Mouse (Mus musculus) erythroblast, embryonic 14.5 days (primary cell): ENCODE results near the gene Nars2. TPM values are rescaled to one million over a fixed set of nuclear protein-coding genes. Genes with fewer than 3 reads are reported as not detected.

Source experiments
- H3K27me3 ChIP-seq: 2 replicates; pipeline ENCODE4 v1.6.1; 2012; ENCODE audit warnings: inconsistent platforms; ENCODE audit not compliant: control insufficient read depth
- H3K36me3 ChIP-seq: 2 replicates; pipeline ENCODE4 v1.6.1; 2012; ENCODE audit warnings: mild to moderate bottlenecking, inconsistent platforms; ENCODE audit not compliant: control insufficient read depth
- H3K4me1 ChIP-seq: 2 replicates; pipeline ENCODE4 v1.6.1; 2012; ENCODE audit warnings: inconsistent platforms; ENCODE audit not compliant: control insufficient read depth
- H3K4me3 ChIP-seq: replicated peaks from 2 replicates; pipeline ENCODE3; 2012; ENCODE audit warnings: moderate library complexity, mild to moderate bottlenecking, inconsistent platforms
- H3K9me3 ChIP-seq: 2 replicates; pipeline ENCODE4 v1.6.1; 2012; ENCODE audit warnings: low read length, inconsistent platforms, mixed read lengths; ENCODE audit not compliant: control insufficient read depth
- GATA1 ChIP-seq: IDR thresholded peaks from 2 replicates; pipeline ENCODE4 v1.6.1; 2012; ENCODE audit warnings: low read length, inconsistent platforms, mixed read lengths
- TAL1 ChIP-seq: IDR thresholded peaks from 3 replicates; pipeline ENCODE4 v1.6.1; 2012; ENCODE audit warnings: low read length, inconsistent platforms, mixed read lengths
- polyA plus RNA-seq: library from polyadenylated mRNA; stranded (reverse); fragments of >175 nt; gene quantifications from 2 replicates; pipeline ENCODE4 v1.2.3, GENCODE M21; 2012

The Nars2 gene
- polyA plus RNA-seq, 1 experiment = 0.23 TPM

- Histone ChIP-seq H3K9me3 (no peaks in the 10 kb centered on the region), H3K36me3 (peaks cover 25% of the 10 kb centered on the region), H3K4me1 (no peaks in the 10 kb centered on the region), H3K4me3 (no peak overlapping the region), H3K27me3 (no peaks in the 10 kb centered on the region)
- no peak for TF ChIP-seq TAL1
- no peak for TF ChIP-seq GATA1
Measured at GRCm38 (mm10) chr7:97039641-97040040, 88.3 kb downstream of the Nars2 start.

- Histone ChIP-seq H3K36me3 (peaks cover 23% of the 10 kb centered on the region), H3K4me1 (no peaks in the 10 kb centered on the region), H3K4me3 (no peak overlapping the region), H3K9me3 (no peaks in the 10 kb centered on the region), H3K27me3 (no peaks in the 10 kb centered on the region)
- no peak for TF ChIP-seq GATA1
- TF ChIP-seq TAL1 = no peak
Measured at GRCm38 (mm10) chr7:97041868-97042449, 90.7 kb downstream of the Nars2 start.

- Histone ChIP-seq H3K36me3 (peaks cover 24% of the 10 kb centered on the region), H3K9me3 (no peaks in the 10 kb centered on the region), H3K4me3 (no peak overlapping the region), H3K4me1 (no peaks in the 10 kb centered on the region), H3K27me3 (no peaks in the 10 kb centered on the region)
- TF ChIP-seq TAL1 (no peak), GATA1 (no peak)
Measured at GRCm38 (mm10) chr7:97042981-97043380, 91.7 kb downstream of the Nars2 start.

GRCm38 (mm10) chr7:97060966-97061365 lies 109.7 kb downstream of the Nars2 start:
- H3K4me1 ChIP-seq = no peaks in the 10 kb centered on the region

GRCm38 (mm10) chr7:97071512-97071911 lies 120.2 kb downstream of the Nars2 start:
- Histone ChIP-seq H3K4me1 (peaks cover 15% of the 10 kb centered on the region), H3K4me3 (no peak overlapping the region), H3K9me3 (no peaks in the 10 kb centered on the region), H3K36me3 (peaks cover 3% of the 10 kb centered on the region; the same call in 1 of the 2 replicates), H3K27me3 (no peaks in the 10 kb centered on the region)
- TF ChIP-seq TAL1 (no peak), GATA1 (no peak)

More at GRCm38 (mm10) chr7:97060966-97061365, 109.7 kb downstream of the Nars2 start:
- H3K9me3 ChIP-seq = no peaks in the 10 kb centered on the region
- no peak for TF ChIP-seq GATA1
- no peak for TF ChIP-seq TAL1
- H3K27me3 ChIP-seq = no peaks in the 10 kb centered on the region
- peaks cover 25% of the 10 kb centered on the region for H3K36me3 ChIP-seq
- H3K4me3 ChIP-seq = no peak overlapping the region

GRCm38 (mm10) chr7:97072061-97072460 lies 120.8 kb downstream of the Nars2 start:
- H3K4me3 ChIP-seq = no peak overlapping the region
- TF ChIP-seq TAL1 (no peak), GATA1 (no peak)
- H3K9me3 ChIP-seq = no peaks in the 10 kb centered on the region
- peaks cover 15% of the 10 kb centered on the region for H3K4me1 ChIP-seq
- peaks cover 3% of the 10 kb centered on the region; the same call in 1 of the 2 replicates for H3K36me3 ChIP-seq
- no peaks in the 10 kb centered on the region for H3K27me3 ChIP-seq

GRCm38 (mm10) chr7:97074974-97075373 lies 123.7 kb downstream of the Nars2 start:
- H3K4me3 ChIP-seq = no peak overlapping the region
- TF ChIP-seq GATA1 = no peak
- no peak for TF ChIP-seq TAL1
- no peaks in the 10 kb centered on the region for H3K36me3 ChIP-seq
- H3K4me1 ChIP-seq = peaks cover 17% of the 10 kb centered on the region
- H3K9me3 ChIP-seq = no peaks in the 10 kb centered on the region
- no peaks in the 10 kb centered on the region for H3K27me3 ChIP-seq

- no peak overlapping the region for H3K4me3 ChIP-seq
- H3K4me1 ChIP-seq = peaks cover 14% of the 10 kb centered on the region
- no peaks in the 10 kb centered on the region for H3K27me3 ChIP-seq
- TF ChIP-seq TAL1 = no peak
- no peak for TF ChIP-seq GATA1
- no peaks in the 10 kb centered on the region for H3K36me3 ChIP-seq
- no peaks in the 10 kb centered on the region for H3K9me3 ChIP-seq
Measured at GRCm38 (mm10) chr7:97076977-97077376, 125.7 kb downstream of the Nars2 start.

GRCm38 (mm10) chr7:97078685-97079084 lies 127.4 kb downstream of the Nars2 start:
- no peak overlapping the region for H3K4me3 ChIP-seq
- no peaks in the 10 kb centered on the region for H3K27me3 ChIP-seq
- TF ChIP-seq TAL1 (no peak), GATA1 (no peak)
- H3K9me3 ChIP-seq = no peaks in the 10 kb centered on the region
- H3K36me3 ChIP-seq = no peaks in the 10 kb centered on the region
- H3K4me1 ChIP-seq = peaks cover 26% of the 10 kb centered on the region

- no peak for TF ChIP-seq GATA1
- no peak for TF ChIP-seq TAL1
- H3K36me3 ChIP-seq = no peaks in the 10 kb centered on the region
- no peak overlapping the region for H3K4me3 ChIP-seq
- H3K27me3 ChIP-seq = no peaks in the 10 kb centered on the region
- no peaks in the 10 kb centered on the region for H3K9me3 ChIP-seq
- peaks cover 28% of the 10 kb centered on the region for H3K4me1 ChIP-seq
Measured at GRCm38 (mm10) chr7:97079145-97079544, 127.8 kb downstream of the Nars2 start.
